Mouse (Mus musculus) left cerebral cortex, postnatal 14 days (tissue): ENCODE results near the gene Cavin4. TPM values are rescaled to one million over a fixed set of nuclear protein-coding genes. Genes with fewer than 3 reads are reported as not detected.
"Not testable (repeated sequence)": the region's sequence is repeated elsewhere in the genome, so short reads cannot be mapped to it uniquely, and the experiment has no call there.

Experiments used
- DNase-seq, 2 experiments: peaks; one replicate each; pipeline ENCODE4 v3.0.0; 2021 to 2022; ENCODE audit warnings: low spot score in 2 of 2, mixed read lengths in 1 of 2
- intact Hi-C: fragments of 180-260 bp; cut with DNase I; formaldehyde crosslinking; loops from one replicate; pipeline ENCODE4 v1.15.1; 2025
- total RNA-seq, 2 experiments: library from RNA; stranded (reverse); gene quantifications; 2 replicates each; pipeline ENCODE4 v1.2.3; 2021

Gene Cavin4
- total RNA-seq, 2 experiments from 2014 or later: 1.7 to 2.1 TPM

DNA sequence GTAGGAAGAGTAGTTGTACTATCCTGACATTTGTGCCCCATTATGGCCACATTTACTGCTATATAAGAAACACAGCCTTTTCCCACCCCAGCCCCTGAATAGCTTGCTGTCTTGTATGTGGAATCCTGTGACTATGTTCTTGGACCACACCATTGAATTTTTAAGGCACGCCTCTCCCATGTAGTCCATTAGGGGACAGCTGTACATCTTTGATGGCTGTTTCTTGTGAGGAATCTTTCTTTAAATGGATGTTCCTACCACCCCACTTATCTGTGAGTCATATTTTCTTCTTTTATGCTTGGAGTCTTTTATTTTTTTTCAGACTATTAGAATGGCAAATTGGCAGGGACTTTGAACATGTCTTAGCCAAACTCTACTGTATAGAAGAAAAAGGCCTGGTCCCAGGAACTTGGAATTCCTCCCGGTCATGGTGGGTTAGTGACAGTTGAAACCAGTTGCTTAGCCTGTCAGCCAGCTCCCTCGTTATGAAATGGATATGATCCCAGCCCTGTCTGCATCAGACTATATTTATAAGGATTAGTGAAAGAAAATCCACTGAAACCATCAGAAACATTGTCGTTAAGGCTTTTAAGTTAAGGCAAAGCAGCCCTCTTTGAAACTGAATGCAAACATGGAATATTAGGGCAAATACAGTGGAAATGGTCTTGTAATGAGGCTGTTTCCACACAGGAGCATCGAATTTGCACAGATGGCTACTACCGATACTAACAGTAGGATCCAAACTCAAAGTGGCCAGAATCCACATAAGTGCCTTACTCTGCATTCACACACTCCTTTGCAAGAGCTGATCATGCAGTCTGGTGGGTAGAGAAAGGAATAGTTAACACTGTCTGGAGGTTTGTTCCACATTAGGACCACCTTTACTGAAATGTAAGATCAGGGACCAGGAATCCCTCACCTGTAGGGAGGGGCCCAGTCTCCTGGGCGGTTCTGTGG, 2.4 kb upstream of the Cavin4 start:
- intact Hi-C loops: no loop called here
- no peak for DNase-seq

DNA sequence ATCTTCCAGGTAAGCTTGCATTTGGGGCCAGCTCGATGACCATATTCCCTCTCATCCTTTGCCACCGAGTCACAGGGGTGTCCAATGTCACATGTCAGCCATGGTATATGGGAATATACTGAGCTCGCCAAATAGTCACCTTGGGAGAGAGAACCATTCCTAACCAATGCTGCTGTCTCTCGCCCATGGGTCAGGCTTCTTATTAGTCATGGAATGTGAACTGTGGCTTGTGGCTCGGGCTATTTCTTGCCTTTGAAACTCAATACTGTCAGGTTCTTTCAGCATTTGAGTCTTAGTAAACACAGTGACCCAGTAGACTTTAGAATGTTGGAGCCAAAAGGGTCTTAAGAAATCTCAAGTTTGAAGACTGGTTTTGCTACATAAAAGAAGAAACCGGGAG, 707 bp downstream of the Cavin4 start:
- intact Hi-C loops: no loop called here
- no peak for DNase-seq

DNA sequence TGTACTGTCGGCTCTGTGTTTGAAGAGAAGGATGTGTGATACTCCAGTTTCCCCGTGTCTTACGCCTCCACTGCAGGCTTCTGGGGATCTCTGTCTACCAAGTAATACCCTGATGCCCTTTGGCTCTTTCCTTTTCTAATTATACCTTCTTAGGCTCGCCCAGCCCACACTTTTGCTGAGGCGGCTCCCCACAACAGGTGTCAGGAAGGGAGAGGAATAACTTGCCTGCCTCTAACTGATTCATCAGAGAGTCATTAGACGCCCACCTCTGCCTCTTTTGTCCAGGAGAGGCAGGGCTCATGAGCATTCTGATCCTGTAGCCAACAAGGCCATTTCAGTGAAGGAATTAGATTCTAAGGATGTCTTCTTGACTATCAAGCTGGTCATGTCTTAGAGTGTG, 4.0 kb downstream of the Cavin4 start:
- intact Hi-C loops: no loop called here
- no peak for DNase-seq

DNA sequence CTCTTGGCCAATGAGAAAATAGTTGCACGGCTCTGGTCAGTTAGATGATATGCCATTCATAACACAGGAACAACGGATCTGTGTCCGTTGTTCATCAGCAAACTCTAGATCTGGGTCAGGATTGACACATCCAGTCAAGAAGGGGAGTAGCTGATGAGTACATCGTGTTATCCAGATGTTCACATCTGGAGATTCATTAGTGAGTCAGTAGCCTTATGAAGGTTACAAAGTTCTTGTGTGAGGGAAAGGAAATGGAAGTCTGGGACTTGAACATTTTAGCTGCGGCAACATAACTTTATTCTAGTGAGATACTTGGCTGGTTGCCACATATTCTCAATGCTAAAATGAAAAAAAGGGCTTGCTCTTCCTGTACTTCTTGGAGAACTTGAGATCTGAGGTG, 9.6 kb downstream of the Cavin4 start:
- DNase-seq: no peak
- intact Hi-C loops: no loop called here

DNA sequence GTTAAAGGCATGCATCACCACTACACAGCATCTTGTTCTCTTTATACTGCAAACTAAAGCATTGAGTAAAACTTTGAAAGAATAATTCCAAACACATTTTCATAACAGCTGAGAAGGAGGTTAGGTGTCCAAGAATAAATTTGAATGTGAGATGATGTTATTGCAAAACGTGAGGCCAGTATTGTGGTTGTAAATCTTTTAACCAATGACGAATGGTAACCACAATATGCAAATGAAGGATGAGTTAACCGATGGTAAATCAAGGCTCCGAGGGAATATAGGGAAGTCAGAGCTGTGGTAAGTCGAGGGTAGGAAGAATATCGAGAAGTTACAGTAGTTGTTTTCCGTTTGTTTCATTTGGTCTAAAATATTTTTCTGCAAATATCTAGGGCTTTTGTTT, 11.1 kb downstream of the Cavin4 start:
- intact Hi-C loops: no loop called here
- DNase-seq: no peak

DNA sequence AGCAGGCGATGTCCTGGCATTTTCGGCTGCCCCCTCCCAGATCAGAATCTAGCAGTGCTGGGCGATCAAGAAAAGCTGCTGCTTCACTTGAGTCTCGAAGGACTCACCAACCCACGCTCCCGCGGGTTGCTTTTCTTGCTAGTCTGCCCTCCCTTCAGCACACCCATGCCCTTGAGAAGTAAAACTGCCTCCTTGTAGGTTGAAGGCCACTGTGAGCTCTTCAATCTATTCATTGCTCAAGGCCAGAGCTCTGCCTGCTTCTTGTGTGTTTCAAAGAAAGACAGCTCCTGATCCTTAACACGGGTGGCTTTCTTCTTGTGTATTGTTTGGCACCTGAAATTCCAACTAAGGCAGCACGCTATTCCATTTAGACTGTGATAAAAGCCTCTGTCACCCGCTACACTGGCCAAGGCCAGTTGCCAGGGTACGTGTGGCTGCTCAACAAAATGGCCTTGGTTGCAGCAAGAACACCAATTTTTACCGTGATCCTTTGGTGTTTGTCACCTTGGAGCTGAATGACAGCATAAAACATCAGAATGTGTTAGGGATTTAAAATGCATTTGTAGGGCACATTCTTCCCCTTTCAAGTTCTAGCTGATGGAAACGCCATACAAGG, 13.4 kb downstream of the Cavin4 start:
- intact Hi-C loops: no loop called here
- DNase-seq: no peak

DNA sequence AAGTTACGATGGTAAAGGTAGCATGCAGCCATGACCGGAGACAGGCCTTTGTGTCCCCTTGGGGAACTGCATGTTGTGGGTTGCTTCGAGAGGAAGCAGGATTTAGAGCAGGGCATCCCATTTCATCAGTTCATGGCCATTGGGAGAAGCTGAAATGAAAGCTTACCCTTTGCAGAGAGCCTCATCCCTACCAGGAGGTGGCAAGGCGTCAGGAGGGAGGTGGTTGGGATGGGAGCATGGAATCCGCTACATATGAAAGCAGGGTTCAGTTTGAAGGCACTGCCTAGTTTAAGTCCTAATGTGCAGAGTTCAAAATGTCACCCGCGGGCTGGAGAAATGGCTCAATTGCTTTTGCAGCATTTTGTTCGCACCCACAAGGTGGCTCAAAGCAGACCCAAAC, 14.0 kb downstream of the Cavin4 start:
- intact Hi-C loops: no loop called here
- no peak for DNase-seq

DNA sequence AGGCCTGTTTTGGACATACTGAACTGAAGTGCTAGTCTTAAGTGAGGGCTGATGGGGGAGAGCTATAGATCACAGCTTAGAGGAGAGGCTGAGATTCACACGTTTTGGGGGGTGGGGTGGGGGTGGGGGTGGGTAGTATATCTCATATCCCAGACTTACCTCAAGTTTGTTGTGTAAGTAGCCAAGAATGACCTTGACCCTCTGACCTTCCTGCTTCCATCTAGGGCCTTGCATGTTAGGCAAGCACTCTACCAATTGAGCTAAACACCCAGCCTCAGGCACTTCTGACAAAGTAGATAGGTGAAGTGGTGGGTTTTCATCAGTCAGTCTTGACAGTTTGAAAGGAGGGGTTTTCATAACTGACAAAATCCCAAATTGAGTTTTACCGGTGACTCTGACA, 14.5 kb downstream of the Cavin4 start:
- no peak for DNase-seq
- intact Hi-C loops: no loop called here

DNA sequence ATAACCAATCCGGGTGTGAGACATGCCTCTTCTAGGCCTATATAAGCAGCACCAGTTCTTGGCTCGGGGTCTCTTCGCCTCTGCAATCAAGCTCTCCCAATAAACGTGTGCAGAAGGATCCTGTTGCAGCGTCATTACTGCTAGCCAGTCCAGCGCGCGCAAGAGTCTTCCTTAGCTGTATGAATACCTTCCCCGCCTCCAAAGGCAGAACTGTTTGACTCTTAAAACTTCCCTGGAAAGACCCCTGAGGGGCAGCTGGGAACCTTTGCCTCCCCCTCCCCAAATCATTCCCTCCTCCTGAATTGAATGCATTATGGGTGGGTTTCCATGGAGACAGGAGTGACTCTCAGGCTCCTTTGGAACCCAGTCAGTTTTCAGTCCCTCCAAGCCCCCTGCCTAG, 15.5 kb downstream of the Cavin4 start:
- DNase-seq: no peak
- intact Hi-C loops: no loop called here

DNA sequence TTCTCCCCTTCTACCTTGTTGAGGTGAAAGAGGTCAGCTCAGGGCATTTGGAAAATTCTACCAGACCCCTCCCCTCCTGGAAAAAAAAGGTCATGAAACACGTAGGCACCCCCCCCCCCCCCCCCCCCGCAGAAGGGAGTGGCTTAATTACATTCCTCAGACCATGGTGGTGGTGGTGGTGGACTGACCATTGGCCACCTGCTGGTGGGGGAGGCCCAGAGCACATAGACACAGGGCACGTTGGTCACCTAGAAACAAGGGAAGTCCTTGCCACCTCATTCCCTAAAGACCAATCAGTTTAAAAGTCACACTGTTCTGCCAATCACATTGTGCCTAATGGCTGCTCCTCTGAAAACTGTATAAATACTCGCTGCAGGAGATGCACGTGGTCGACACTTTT, 16.4 kb downstream of the Cavin4 start:
- intact Hi-C loops: loop anchor here (5.0 kb wide), 2 partner anchors 92 to 207 kb away; partner anchors contain the start of genes Tex10 and Tmeff1
- DNase-seq: not testable (repeated sequence)

DNA sequence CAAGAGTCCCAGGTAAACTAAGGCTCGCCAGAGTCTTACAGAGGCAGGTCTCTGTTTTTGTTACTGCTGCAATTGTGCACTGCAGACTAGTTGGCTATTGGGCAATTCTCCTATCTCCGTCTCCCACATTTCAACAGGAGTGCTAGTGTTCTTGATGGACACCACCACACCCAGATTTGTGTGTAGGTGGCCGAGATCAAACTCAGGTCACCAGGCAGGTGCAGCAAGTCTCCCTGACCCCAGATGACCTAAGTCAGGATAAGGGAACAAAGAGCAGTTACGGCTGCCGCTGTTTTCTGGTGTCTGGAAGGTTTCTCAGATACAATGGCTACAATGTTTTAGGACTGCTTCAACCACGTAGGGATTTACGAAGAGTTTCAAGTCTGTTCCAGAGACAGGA, 16.9 kb downstream of the Cavin4 start:
- no peak for DNase-seq
- intact Hi-C loops: loop anchor here (5.0 kb wide), 2 partner anchors 93 to 208 kb away; partner anchors contain the start of genes Tex10 and Tmeff1

DNA sequence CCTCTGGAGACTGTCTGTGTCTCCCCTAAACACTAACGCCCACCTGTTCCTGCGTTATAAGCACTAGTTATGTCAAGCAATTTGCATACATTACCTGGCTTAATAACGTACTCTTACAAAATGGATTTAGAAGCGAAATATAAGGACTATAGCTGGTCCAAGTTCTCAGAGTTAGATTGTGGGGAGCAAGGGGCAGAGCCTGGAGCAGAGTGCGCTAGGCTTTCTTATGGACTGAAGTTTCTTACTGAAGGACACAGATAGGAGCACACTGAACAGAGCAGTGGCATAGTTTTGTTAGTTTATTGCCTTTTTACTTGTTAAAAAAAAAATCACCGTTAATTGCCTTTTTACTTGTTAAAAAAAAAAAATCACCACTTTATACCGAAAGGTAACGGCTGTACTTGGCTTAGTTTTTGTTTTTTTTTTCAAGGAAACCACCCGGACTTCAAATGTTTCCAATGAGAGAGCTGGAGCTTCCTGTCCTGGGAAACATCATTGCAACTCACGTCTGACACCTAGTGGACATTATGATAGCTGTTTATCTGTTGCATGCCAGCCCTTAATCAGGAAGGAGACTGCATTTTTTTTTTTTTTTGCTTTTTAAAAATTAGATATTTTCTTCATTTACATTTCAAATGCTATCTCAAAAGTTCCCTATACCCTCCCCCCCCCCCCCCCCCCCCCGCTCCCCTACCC, 17.5 kb downstream of the Cavin4 start:
- intact Hi-C loops: loop anchor here (5.0 kb wide), 2 partner anchors 93 to 208 kb away; partner anchors contain the start of genes Tex10 and Tmeff1
- peak; percentile 76 to 80 for DNase-seq

DNA sequence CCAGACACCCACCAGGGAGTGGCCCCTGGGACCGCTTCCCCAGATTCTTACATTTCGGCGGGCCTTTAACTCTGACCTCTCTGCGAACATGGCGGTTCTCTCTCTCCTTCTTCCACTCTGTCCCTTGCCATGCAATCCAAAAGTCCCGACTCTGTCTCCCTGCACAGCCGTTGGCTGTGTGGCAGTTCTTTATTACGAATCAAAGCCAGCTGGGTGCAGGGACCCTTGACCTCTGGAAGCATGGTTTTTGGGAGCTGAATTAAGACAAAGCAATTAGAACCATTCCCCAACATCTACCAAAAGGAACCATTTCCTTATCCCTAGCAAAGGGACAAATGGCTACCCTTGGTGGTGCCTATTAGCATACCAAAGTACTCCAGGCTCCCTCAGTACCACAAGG, 19.8 kb downstream of the Cavin4 start:
- intact Hi-C loops: loop anchor here (5.0 kb wide), 2 partner anchors 96 to 211 kb away; partner anchors contain the start of genes Tex10 and Tmeff1
- no peak for DNase-seq

DNA sequence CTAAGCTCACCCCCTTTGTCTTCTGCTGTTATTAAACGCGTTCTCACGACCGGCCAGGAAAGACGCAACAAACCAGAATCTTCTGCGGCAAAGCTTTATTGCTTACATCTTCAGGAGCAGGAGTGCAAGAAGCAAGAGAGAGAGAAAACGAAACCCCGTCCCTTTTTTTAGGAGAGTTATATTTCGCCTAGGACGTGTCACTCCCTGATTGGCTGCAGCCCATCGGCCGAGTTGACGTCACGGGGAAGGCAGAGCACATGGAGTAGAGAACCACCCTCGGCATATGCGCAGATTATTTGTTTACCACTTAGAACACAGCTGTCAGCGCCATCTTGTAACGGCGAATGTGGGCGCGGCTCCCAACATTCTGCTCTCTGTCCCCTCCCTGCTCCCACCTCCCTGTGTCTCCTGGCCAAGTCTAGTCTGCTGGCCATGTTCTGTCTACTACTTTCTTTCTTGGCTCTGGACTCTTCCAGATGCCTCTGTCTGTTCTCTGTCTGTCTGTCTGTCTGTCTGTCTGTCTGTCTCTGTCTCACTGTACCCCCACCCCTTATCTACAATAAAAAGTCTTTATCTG, 20.4 kb downstream of the Cavin4 start:
- intact Hi-C loops: loop anchor here (5.0 kb wide), 2 partner anchors 96 to 211 kb away; partner anchors contain the start of genes Tex10 and Tmeff1
- DNase-seq: not testable (repeated sequence)

DNA sequence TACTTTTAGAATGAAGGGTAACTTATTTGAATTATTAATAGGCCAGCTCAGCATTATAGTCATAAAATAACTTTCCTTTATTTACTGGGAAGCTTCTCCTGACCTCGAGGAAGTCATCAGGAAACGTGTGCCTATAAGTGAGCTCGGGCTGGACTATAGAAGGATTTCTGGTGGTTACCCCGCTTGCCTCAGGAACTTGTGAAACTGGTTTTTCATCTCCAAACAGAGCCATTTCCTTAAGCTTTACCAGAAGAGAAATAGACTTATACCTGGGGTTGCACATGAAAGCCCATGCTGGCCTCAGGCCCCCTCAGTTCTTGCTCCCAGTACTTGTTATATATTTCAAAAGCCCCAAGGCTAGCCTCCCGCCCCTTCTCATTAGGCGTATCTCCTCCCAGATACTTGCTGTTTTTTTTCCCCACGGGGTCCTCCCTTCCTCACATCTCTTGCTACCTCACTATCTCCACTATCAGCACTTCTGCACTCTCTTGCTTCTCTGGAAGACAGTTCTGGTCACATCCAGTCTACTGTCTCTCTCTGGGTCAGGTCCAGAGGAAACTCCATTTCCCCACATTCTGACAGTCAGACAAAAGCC, 21.4 kb downstream of the Cavin4 start:
- intact Hi-C loops: loop anchor here (5.0 kb wide), 2 partner anchors 97 to 212 kb away; partner anchors contain the start of genes Tex10 and Tmeff1
- no peak for DNase-seq

DNA sequence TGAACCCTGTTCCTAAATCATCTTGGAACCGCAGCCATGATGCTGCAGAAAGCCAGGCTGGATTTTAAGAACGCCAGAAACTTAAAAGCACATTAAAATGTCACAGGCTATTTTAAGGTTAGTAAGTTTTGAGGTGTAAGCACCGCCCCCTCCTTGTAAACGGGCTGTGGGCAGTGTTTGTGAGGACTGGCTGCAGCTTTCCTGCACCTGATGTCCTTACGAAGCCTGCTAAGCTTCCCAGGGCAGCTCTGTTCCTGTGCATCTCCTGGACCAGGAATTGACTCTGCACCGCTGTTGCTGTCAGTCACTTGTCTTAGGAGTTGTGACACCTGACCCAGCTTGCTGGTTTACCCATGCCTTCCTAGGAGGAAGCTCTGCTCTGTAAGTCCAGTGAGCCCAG, 24.8 kb downstream of the Cavin4 start:
- intact Hi-C loops: no loop called here
- DNase-seq: peak in 1 of 2 experiments; percentile 52

DNA sequence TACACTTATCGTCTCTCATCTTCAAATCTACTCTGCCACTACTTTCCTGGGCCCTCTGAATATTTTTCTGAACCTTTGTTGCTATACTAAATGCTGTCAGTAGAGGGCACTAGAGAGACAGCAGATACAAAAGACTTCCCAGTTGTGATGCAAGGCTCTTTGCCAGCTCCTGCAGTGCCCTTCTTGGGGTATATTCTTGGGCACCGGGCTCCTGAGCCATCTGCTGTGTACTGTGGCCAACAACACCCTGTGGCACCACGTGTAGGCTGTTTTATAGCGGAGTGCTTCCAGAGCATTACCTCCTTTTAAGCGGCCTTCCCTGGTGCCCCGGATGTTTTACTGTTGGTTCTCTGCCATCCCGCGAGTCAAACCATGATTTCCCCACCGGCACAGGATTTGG, 27.3 kb downstream of the Cavin4 start:
- DNase-seq: peak; percentile 74 to 95
- intact Hi-C loops: loop anchor here (2.0 to 10.0 kb wide), 6 partner anchors 82 to 937 kb away; partner anchors contain the start of genes Mrpl50 and Zfp189

DNA sequence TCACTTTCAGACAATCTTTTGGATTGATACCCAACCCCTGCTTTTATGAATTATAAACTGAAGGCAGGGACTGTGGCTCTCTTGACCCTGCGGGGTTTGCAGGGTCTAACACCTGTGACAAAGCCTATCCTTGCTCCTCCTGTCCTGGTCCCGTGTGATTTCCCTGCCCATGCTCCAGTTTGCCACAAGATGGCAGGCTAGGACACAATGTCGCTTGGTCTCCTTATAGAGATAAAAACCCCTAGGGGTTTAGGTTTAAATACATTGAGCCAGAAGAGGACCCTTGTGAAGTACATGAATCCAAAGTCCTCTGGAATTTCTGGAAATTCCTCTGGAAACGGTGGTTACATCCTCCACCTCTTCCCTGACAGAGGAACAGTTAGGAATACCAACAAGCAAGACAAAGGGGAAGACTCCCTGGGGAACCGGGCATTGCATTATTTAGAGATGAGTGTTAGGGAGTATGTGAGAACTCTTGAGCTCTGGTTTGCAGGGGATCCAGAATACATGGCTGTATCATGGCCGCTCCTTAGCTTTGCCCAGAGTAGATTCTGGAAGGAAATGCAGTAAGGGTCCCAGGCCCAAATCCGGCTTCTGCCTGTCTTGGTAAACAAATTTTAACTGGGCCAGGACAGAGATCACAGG, 28.6 kb downstream of the Cavin4 start:
- DNase-seq: peak; percentile 73 to 80
- intact Hi-C loops: loop anchor here (2.0 to 10.0 kb wide), 6 partner anchors 80 to 935 kb away; partner anchors contain the start of genes Mrpl50 and Zfp189
